Mouse (Mus musculus) kidney, adult 2 months (tissue): Measurements from ENCODE around the gene Slc26a9. TPM values are rescaled to one million over a fixed set of nuclear protein-coding genes. Genes with fewer than 3 reads are reported as not detected.

Source experiments
- DNase-seq: peaks from one replicate; pipeline ENCODE4 v3.0.0; 2021
- H3K27ac ChIP-seq: fragments of 200-500 bp; 2 replicates; pipeline ENCODE4 v1.5.1; 2012; ENCODE audit warnings: low read depth, low read length, control low read depth, inconsistent platforms; ENCODE audit not compliant: insufficient read depth
- H3K27me3 ChIP-seq: fragments of 200-500 bp; replicated peaks from 2 replicates; pipeline ENCODE4 v1.6.1; 2012; ENCODE audit warnings: mild to moderate bottlenecking, moderate library complexity, low read length, inconsistent platforms; ENCODE audit not compliant: control insufficient read depth, insufficient read depth
- H3K36me3 ChIP-seq: fragments of 200-500 bp; 2 replicates; pipeline ENCODE4 v1.6.1; 2012; ENCODE audit warnings: mild to moderate bottlenecking, moderate library complexity, low read length, inconsistent platforms; ENCODE audit not compliant: control insufficient read depth, insufficient read depth
- H3K4me1 ChIP-seq: fragments of 200-500 bp; 2 replicates; pipeline ENCODE4 v1.6.1; 2011; ENCODE audit warnings: low read length; ENCODE audit not compliant: control insufficient read depth, insufficient read depth
- H3K4me3 ChIP-seq: fragments of 200-500 bp; 2 replicates; pipeline ENCODE4 v1.5.1; 2011; ENCODE audit warnings: mild to moderate bottlenecking, low read depth, low read length, control low read depth; ENCODE audit not compliant: insufficient read depth
- CTCF ChIP-seq: fragments of 200-500 bp; conservative IDR thresholded peaks from 2 replicates; pipeline ENCODE4 v1.5.1; 2011; ENCODE audit warnings: low read depth, mild to moderate bottlenecking, control low read depth, low read length, moderate library complexity, mixed read lengths; ENCODE audit not compliant: insufficient read depth, insufficient read length
- POLR2A ChIP-seq: fragments of 200-500 bp; IDR thresholded peaks from one replicate; pipeline ENCODE4 v1.6.1; 2011; ENCODE audit warnings: low read depth, low read length, control low read depth
- WGBS: fragments of 180-500 bp; shearing (Covaris S2); methylation state at CpG from one replicate; pipeline ENCODE4 v1.1.7; 2018; 5-methylcytosine and 5-hydroxymethylcytosine counted together
- polyA plus RNA-seq: library from polyadenylated mRNA; depleted of rRNA; stranded (reverse); fragments of >200 nt; gene quantifications from 2 replicates; pipeline ENCODE4 v1.2.3, GENCODE M21; 2012

Slc26a9 gene
- polyA plus RNA-seq, 1 experiment = not detected

DNA sequence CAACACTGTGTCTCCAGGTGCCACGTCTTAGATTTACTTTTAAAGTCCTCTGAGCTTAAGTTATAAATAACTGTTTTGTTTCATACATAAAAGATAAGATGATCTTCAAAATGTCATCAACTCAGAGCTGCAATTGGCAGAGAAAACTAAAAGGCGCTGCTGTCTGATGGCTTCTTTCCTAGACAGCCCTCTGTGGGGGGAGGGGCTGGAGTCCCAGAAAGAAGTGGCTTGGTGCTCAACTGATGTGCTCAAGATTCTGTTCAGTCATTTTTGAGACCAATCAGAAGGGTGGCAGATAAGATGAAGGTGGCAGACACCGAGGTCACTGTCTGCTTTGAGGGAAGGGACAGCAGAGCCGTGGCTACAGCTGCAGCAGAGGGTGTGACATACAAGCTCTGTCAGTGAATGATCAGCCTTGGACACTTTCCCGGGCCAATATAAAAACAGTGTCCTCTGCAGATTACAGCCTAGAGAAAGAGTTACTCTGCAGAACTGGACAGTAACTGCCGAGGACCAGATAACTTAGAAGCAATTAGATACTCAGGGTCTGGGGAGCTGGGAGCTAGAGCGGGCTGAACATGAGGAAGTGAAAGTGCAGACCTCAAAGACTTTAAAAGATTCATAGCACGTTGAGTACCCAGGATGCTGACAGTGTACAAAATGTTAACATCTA, 41.6 kb upstream of the Slc26a9 start:
- H3K27ac ChIP-seq = no peak overlapping the region
- no peak overlapping the region for H3K4me3 ChIP-seq
- TF ChIP-seq CTCF (no peak), POLR2A (no peak)
- WGBS = 62% methylated on average over 8 of the region's 8 CpGs
- H3K27me3 ChIP-seq = no peaks in the 10 kb centered on the region
- H3K36me3 ChIP-seq = no peaks in the 10 kb centered on the region
- H3K4me1 ChIP-seq = no peaks in the 10 kb centered on the region
- no peak for DNase-seq

GRCm38 (mm10) chr1:131703482-131703881, 40.3 kb upstream of the Slc26a9 start:
- no peak for DNase-seq
- H3K36me3 ChIP-seq = no peaks in the 10 kb centered on the region
- H3K27ac ChIP-seq = no peak overlapping the region
- 81% methylated on average over 2 of the region's 2 CpGs for WGBS
- TF ChIP-seq CTCF = no peak
- TF ChIP-seq POLR2A = no peak
- H3K27me3 ChIP-seq = no peaks in the 10 kb centered on the region
- no peak overlapping the region for H3K4me3 ChIP-seq
- H3K4me1 ChIP-seq = no peaks in the 10 kb centered on the region

GRCm38 (mm10) chr1:131708338-131708737, 35.5 kb upstream of the Slc26a9 start:
- H3K4me1 ChIP-seq = no peaks in the 10 kb centered on the region
- H3K27me3 ChIP-seq = no peaks in the 10 kb centered on the region
- peak; percentile 92 for TF ChIP-seq CTCF
- no peak for TF ChIP-seq POLR2A
- DNase-seq = peak; percentile 73
- H3K4me3 ChIP-seq = no peak overlapping the region
- no peak overlapping the region for H3K27ac ChIP-seq
- WGBS = 16% methylated on average over 4 of the region's 4 CpGs
- no peaks in the 10 kb centered on the region for H3K36me3 ChIP-seq

- no peaks in the 10 kb centered on the region for H3K4me1 ChIP-seq
- H3K4me3 ChIP-seq = no peak overlapping the region
- no peaks in the 10 kb centered on the region for H3K27me3 ChIP-seq
- DNase-seq = no peak
- no peak overlapping the region for H3K27ac ChIP-seq
- 78% methylated on average over 10 of the region's 10 CpGs for WGBS
- H3K36me3 ChIP-seq = no peaks in the 10 kb centered on the region
- no peak for TF ChIP-seq POLR2A
- no peak for TF ChIP-seq CTCF
Measured at GRCm38 (mm10) chr1:131711518-131711917, 32.3 kb upstream of the Slc26a9 start.

DNA sequence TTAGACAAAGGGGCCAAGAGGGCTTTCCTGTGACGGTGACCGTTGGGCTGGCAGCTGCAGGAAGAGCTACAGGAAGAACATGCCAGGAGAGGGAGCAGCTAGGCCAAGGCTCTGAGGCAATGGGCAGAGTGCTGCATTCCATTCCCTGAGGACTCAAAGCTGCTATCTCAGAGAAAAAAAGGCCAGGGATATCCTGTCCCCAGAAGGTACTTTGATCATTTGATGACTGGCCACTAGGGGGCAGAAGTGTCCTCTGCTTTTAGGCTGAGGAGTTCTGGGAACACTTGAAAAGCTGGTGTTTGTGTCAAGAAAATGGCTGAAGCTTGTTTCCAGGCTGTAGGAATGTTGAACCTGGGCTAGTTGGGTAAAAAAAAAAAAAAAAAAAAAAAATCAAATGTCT, 31.4 kb upstream of the Slc26a9 start:
- Histone ChIP-seq H3K4me1 (no peaks in the 10 kb centered on the region), H3K4me3 (no peak overlapping the region), H3K36me3 (no peaks in the 10 kb centered on the region), H3K27ac (no peak overlapping the region), H3K27me3 (no peaks in the 10 kb centered on the region)
- 22% methylated on average over 2 of the region's 2 CpGs for WGBS
- DNase-seq = peak; percentile 86
- TF ChIP-seq POLR2A = no peak
- peak; percentile 72 for TF ChIP-seq CTCF

DNA sequence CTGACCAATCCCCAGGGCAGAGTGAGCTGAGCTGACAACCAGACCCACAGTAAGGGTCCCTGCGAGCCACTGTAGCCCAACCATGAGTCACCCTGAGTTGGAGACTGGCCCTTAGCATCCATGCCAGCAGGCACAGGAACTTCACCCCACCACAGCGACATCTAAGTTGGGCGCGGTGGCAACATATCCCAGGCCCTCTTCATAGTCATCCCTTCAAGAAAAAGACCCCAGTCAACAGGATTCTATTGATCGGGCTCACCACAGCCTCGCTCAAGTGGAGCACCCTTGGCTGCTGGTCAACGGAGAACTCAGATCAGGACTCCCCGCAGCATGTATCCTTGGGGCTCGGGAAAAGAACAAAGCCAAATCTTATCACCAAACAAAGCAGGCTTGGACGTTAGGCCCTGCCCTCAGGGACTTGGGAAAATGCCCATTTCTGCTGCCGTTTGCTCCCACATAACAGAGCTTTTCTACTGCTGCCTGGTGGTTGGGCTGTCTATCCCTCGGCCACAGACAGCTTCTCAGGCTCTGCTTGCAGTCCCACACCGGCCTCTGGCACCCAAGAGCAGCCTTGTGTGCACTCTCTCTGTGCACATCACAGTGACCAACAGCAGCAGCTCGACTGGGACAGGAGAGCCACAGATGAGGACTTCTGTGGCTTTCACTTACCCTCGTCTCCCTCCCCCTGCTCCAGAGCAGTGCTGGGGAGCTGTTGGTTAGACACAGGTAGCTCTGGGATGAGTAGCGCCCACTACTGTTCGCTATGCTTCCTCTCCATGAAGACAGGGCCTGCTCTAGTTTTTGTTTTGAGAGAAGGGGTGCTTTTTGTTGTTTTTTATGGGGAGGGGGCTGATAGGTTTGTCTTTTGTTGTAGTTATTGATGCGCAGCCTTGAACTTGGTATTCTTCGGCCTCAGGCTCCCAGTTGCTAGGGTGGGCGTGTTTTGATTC, 29.2 kb upstream of the Slc26a9 start:
- Histone ChIP-seq H3K27me3 (no peaks in the 10 kb centered on the region), H3K4me3 (no peak overlapping the region), H3K27ac (no peak overlapping the region), H3K4me1 (no peaks in the 10 kb centered on the region), H3K36me3 (no peaks in the 10 kb centered on the region)
- TF ChIP-seq POLR2A (no peak), CTCF (no peak)
- WGBS = 79% methylated on average over 20 of the region's 20 CpGs
- no peak for DNase-seq
